Mouse (Mus musculus) myocyte (in vitro differentiated cells): Measurements from ENCODE around the gene Snapc4. TPM values are rescaled to one million over a fixed set of nuclear protein-coding genes. Genes with fewer than 3 reads are reported as not detected.

Source experiments
- H3K27me3 ChIP-seq: one replicate; pipeline ENCODE4 v1.6.1; 2011; ENCODE audit not compliant: control insufficient read depth, insufficient read depth, insufficient read length
- H3K36me3 ChIP-seq: one replicate; pipeline ENCODE4 v1.6.1; 2011; ENCODE audit not compliant: control insufficient read depth, insufficient read depth
- H3K4me2 ChIP-seq: one replicate; pipeline ENCODE4 v1.6.1; 2011; ENCODE audit warnings: low read depth, control low read depth
- H3K4me3 ChIP-seq: one replicate; pipeline ENCODE4 v1.5.1; 2011; ENCODE audit warnings: mild to moderate bottlenecking, control low read depth, moderate library complexity
- H3K79me2 ChIP-seq: one replicate; pipeline ENCODE4 v1.6.1; 2011; ENCODE audit not compliant: control insufficient read depth, insufficient read depth
- H3ac ChIP-seq: one replicate; pipeline ENCODE4 v1.6.1; 2011; ENCODE audit not compliant: control insufficient read depth, insufficient read length
- CEBPB ChIP-seq: IDR thresholded peaks from 2 replicates; pipeline ENCODE4 v1.6.1; 2011; ENCODE audit warnings: mild to moderate bottlenecking, moderate library complexity; ENCODE audit not compliant: poor library complexity, insufficient read depth, severe bottlenecking
- E2F4 ChIP-seq: IDR thresholded peaks from one replicate; pipeline ENCODE4 v1.6.1; 2011; ENCODE audit warnings: mild to moderate bottlenecking, control low read depth, moderate library complexity; ENCODE audit not compliant: insufficient read depth
- MAX ChIP-seq: IDR thresholded peaks from one replicate; pipeline ENCODE4 v1.6.1; 2011; ENCODE audit warnings: low read depth, mild to moderate bottlenecking, control low read depth
- MYOD1 ChIP-seq, 3 experiments: IDR thresholded peaks; one replicate each; pipeline ENCODE4 v1.6.1; 2011; ENCODE audit warnings: control low read depth in 2 of 3, low read depth in 2 of 3, mild to moderate bottlenecking in 2 of 3, moderate library complexity in 1 of 3; ENCODE audit not compliant: insufficient read length in 2 of 3, control insufficient read depth in 1 of 3
- MYOG ChIP-seq, 3 experiments: IDR thresholded peaks; one replicate each; pipeline ENCODE4 v1.6.1; 2011; ENCODE audit warnings: control low read depth in 2 of 3, low read depth in 2 of 3, mild to moderate bottlenecking in 2 of 3; ENCODE audit not compliant: insufficient read length in 2 of 3, control insufficient read depth in 1 of 3, insufficient read depth in 1 of 3
- POLR2A ChIP-seq: IDR thresholded peaks from one replicate; pipeline ENCODE4 v1.6.1; 2011; ENCODE audit warnings: low read depth, mild to moderate bottlenecking, control low read depth, moderate library complexity; ENCODE audit not compliant: insufficient read length
- POLR2AphosphoS2 ChIP-seq: IDR thresholded peaks from one replicate; pipeline ENCODE4 v1.6.1; 2011; ENCODE audit warnings: low read depth, control low read depth; ENCODE audit not compliant: insufficient read length
- REST ChIP-seq: IDR thresholded peaks from one replicate; pipeline ENCODE4 v1.6.1; 2011; ENCODE audit warnings: mild to moderate bottlenecking, control low read depth, moderate library complexity; ENCODE audit not compliant: insufficient read depth, insufficient read length
- SRF ChIP-seq: IDR thresholded peaks from one replicate; pipeline ENCODE4 v1.6.1; 2011; ENCODE audit warnings: low read depth; ENCODE audit not compliant: control insufficient read depth, insufficient read length
- TCF12 ChIP-seq: IDR thresholded peaks from one replicate; pipeline ENCODE4 v1.6.1; 2011; ENCODE audit warnings: mild to moderate bottlenecking, control low read depth; ENCODE audit not compliant: poor library complexity, insufficient read depth, severe bottlenecking
- TCF3 ChIP-seq: IDR thresholded peaks from one replicate; pipeline ENCODE4 v1.6.1; 2011; ENCODE audit warnings: low read depth, control low read depth; ENCODE audit not compliant: insufficient read length
- USF1 ChIP-seq: IDR thresholded peaks from one replicate; pipeline ENCODE4 v1.6.1; 2011; ENCODE audit warnings: low read depth, mild to moderate bottlenecking, control low read depth, moderate library complexity
- polyA plus RNA-seq: library from polyadenylated mRNA; unstranded; fragments of >200 nt; fragmentation: generic; extraction: Trizol; gene quantifications from one replicate; pipeline ENCODE4 v1.2.1, GENCODE M21; 2012; ENCODE audit warnings: missing spikeins

Gene Snapc4
- polyA plus RNA-seq, 1 experiment = 11.0 TPM

DNA sequence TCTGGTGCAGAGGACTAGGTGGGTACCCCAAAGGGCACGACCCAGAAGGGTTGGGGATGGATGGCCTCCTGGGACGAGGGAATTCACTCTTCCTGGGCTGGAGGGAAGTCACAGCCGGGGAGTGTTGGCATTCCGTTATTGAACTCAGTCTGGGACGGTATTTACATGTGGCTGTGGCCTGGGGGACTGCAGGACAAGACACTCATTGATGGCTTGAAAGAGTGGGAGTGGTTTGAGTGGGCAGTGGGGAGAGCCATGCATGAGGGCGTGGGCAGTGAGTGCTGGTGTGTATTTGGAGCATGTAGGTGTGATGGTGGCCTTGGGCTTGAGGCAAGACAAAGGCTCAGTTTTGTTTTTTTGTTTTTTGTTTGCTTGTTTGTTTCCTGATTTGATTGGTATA lies 49.8 kb downstream of the Snapc4 start:
- Histone ChIP-seq H3K36me3 (peaks cover 7% of the 10 kb centered on the region), H3K27me3 (no peaks in the 10 kb centered on the region)
- TF ChIP-seq SRF (no peak), POLR2AphosphoS2 (no peak), MYOD1 (IDR thresholded peaks at IDR 0.05; ENCODE audit: control insufficient read depth in 1 of 3, insufficient read length in 2 of 3, low read depth in 2 of 3) (no peak), TCF3 (no peak), E2F4 (no peak), TCF12 (no peak), POLR2A (no peak), MAX (no peak), REST (no peak), USF1 (no peak)

DNA sequence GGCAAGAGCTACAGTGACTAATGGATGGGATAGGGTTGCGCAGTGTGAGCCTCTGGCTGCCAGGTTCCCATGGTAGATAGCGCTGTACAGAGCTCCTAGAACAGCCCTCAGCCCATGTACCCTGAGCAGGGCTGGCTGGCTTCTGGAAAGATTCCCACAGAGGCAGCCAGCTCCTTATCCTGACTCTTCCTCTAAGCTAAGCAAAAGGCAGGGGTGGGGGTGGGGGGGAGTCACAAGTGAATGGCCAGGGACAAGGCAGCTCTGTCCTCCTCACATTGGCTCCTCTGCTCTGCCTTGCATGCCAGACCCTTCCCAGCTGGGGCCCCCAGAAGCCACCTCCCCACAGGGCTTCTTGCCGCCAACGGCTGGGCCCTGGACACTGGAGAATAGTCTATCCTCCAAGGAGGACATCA lies 50.4 kb downstream of the Snapc4 start:
- Histone ChIP-seq H3K79me2 (no peaks in the 10 kb centered on the region), H3K4me3 (no peak overlapping the region), H3ac (no peak overlapping the region), H3K27me3 (no peaks in the 10 kb centered on the region), H3K36me3 (peaks cover 7% of the 10 kb centered on the region), H3K4me2 (no peak overlapping the region)
- TF ChIP-seq POLR2A (no peak), REST (no peak), E2F4 (no peak), TCF12 (no peak), SRF (no peak), MYOD1 (IDR thresholded peaks at IDR 0.05; ENCODE audit: control insufficient read depth in 1 of 3, insufficient read length in 2 of 3, low read depth in 2 of 3) (no peak), TCF3 (no peak), MYOG (IDR thresholded peaks at IDR 0.05; ENCODE audit: control insufficient read depth in 1 of 3, insufficient read depth in 1 of 3, insufficient read length in 2 of 3, low read depth in 2 of 3) (no peak), USF1 (no peak)

More for the DNA sequence above, 49.8 kb downstream of the Snapc4 start:
- Histone ChIP-seq H3K4me3 (no peak overlapping the region), H3K79me2 (no peaks in the 10 kb centered on the region), H3K4me2 (no peak overlapping the region), H3ac (no peak overlapping the region)

DNA sequence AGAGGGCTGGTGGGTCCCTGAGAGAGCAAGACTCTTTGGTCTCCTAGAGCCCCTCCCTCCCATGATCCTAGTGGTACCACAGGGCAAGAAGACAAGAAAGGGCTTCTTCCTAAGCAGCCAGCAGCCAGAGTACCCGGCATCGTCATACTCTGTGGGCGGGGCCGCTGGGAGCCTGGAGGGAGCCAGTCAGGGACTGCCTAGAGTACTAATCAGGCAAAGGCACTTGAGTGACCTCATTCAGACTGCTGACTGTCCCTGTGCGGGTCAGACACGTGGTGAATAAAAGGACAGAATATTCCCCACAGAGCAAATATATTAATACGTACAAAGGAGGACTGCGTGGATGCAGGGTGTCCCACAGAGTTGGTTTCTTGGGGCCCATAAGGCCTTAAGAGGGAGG lies 51.1 kb downstream of the Snapc4 start:
- no peak overlapping the region for H3K4me2 ChIP-seq
- H3K27me3 ChIP-seq = no peaks in the 10 kb centered on the region
- H3ac ChIP-seq = no peak overlapping the region
- no peak overlapping the region for H3K4me3 ChIP-seq
- no peaks in the 10 kb centered on the region for H3K79me2 ChIP-seq
- peaks cover 7% of the 10 kb centered on the region for H3K36me3 ChIP-seq
- TF ChIP-seq POLR2AphosphoS2 (no peak), TCF3 (no peak), REST (no peak)

DNA sequence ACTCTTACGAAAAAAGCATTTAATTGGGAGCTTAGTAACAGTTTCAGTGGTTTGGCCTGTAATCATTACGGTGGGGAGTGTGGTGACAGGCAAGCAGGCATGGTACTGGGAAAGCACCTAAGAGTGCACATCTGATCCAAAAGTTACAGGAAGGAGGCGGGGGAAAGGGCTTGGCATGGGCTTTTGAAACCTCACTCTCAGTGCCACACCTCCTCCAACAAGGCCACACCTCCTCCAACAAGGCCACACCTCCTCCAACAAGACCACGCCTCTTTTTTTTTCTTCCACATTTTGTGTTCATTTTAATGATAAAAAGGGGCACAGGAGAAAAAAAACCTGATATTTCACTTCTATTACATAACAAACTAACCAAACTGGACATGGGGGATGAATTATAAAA lies 52.6 kb downstream of the Snapc4 start:
- H3K4me3 ChIP-seq = no peak overlapping the region
- TF ChIP-seq MAX (no peak), MYOG (IDR thresholded peaks at IDR 0.05; ENCODE audit: control insufficient read depth in 1 of 3, insufficient read depth in 1 of 3, insufficient read length in 2 of 3, low read depth in 2 of 3) (no peak), REST (no peak)
- H3K36me3 ChIP-seq = peaks cover 7% of the 10 kb centered on the region
- no peak overlapping the region for H3ac ChIP-seq
- H3K4me2 ChIP-seq = no peak overlapping the region
- H3K27me3 ChIP-seq = no peaks in the 10 kb centered on the region
- no peaks in the 10 kb centered on the region for H3K79me2 ChIP-seq

DNA sequence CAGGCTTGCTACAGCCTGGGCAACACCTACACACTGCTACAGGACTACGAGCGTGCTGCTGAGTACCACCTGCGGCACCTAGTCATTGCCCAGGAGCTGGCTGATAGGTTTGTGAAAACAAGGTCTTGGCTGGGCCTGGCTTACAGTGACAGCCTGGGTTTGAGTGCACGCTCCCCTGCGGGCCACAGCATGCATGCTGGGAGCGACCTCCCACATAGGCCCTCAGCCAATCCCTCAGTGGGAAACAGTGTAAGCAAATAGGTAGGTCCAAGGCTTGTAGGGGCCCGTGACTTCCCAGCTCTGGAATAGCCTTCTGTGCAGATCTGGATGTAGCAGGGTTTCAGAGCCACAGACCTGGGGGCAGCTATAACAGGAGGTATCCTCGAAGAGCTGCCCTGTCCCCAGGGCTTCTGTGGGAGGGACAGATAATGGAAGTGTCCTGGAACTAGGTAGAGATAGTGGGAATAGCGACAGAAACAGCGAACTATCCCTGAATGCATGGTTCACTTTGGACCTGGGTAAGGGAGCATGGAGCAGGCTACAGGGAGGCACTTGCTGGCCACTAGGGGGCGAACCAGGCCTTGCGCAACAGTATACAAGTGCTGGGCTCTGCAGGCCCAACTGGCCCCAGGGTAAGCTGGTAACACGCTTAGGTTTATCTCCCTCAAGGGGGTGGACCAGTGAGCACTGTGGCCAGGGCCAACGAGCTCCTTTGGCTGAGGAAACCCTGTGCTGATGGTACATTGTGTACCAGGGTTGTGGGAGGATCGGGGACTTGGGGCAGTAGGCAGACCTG lies 54.9 kb downstream of the Snapc4 start:
- no peak for TF ChIP-seq MAX
- no peak for TF ChIP-seq TCF3
- TF ChIP-seq TCF12 = no peak
- TF ChIP-seq CEBPB = peak; percentile 96
- peak in 1 of 3 experiments; percentile 1 for TF ChIP-seq MYOD1 (IDR thresholded peaks at IDR 0.05; ENCODE audit: control insufficient read depth in 1 of 3, insufficient read length in 2 of 3, low read depth in 2 of 3)
- TF ChIP-seq MYOG (IDR thresholded peaks at IDR 0.05; ENCODE audit: control insufficient read depth in 1 of 3, insufficient read depth in 1 of 3, insufficient read length in 2 of 3, low read depth in 2 of 3) = no peak
- TF ChIP-seq SRF = no peak
- TF ChIP-seq USF1 = no peak
- peak; percentile 16 for TF ChIP-seq POLR2AphosphoS2
- TF ChIP-seq REST = no peak
- TF ChIP-seq POLR2A = no peak
- TF ChIP-seq E2F4 = no peak
- no peak overlapping the region for H3K4me2 ChIP-seq
- H3K36me3 ChIP-seq = peaks cover 7% of the 10 kb centered on the region
- H3K27me3 ChIP-seq = no peaks in the 10 kb centered on the region
- H3ac ChIP-seq = no peak overlapping the region
- no peaks in the 10 kb centered on the region for H3K79me2 ChIP-seq
- H3K4me3 ChIP-seq = no peak overlapping the region
